Mouse (Mus musculus) gastrocnemius, adult 2 months (tissue): ENCODE data around the gene Rnf207. TPM values are rescaled to one million over a fixed set of nuclear protein-coding genes. Genes with fewer than 3 reads are reported as not detected.
A peak's percentile ranks its signal among the peaks of the same experiment; 100 is the strongest.

ENCODE experiments used
- DNase-seq: peaks from one replicate; pipeline ENCODE4 v3.0.0; 2022
- H3K27ac ChIP-seq: fragments of 200-600 bp; 2 replicates; pipeline ENCODE4 v1.8.1; 2022; ENCODE audit warnings: mild to moderate bottlenecking
- H3K4me3 ChIP-seq: fragments of 200-600 bp; 2 replicates; pipeline ENCODE4 v1.8.1; 2022; ENCODE audit warnings: mild to moderate bottlenecking, moderate library complexity
- CTCF ChIP-seq: fragments of 200-600 bp; IDR thresholded peaks from 2 replicates; pipeline ENCODE4 v1.8.1; 2022; ENCODE audit warnings: antibody characterized with exemption, mild to moderate bottlenecking, moderate library complexity
- intact Hi-C: fragments of 180-260 bp; cut with DNase I; formaldehyde crosslinking; loops from one replicate; pipeline ENCODE4 v1.15.1; 2025
- total RNA-seq, 2 experiments: library from RNA; stranded (reverse); gene quantifications; 2 replicates each; pipeline ENCODE4 v1.2.3; 2021

Rnf207 gene
- total RNA-seq, 2 experiments from 2014 or later = not detected

GRCm38 (mm10) chr4:152344651-152345050, 25.9 kb upstream of the Rnf207 start:
- DNase-seq = no peak
- intact Hi-C loops = no loop called here
- Histone ChIP-seq H3K4me3 (no peak overlapping the region), H3K27ac (no peak overlapping the region)
- TF ChIP-seq CTCF = no peak

DNA sequence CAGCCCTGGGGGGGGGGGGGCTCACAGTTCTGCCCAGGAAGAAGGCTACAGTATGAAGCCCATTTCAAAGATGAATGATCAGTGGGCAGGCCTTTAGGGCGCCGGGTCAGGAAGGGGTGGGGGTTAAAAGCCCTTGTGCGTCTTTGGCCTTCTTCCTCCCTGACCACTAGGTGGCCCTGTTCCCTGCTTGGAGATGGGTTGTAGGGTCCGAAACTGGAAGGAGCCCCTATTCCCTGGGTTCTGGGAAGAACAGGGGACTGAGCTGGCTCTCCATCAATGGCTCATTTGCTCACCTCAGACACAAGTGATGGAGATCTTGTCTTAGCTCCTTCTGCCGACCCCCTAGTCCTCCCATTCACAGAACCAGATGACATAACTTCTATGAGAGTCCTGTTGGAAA, 24.5 kb upstream of the Rnf207 start:
- no peak overlapping the region for H3K27ac ChIP-seq
- no peak overlapping the region for H3K4me3 ChIP-seq
- intact Hi-C loops = loop anchor here (1.0 to 2.0 kb wide), 2 partner anchors 92 to 148 kb away; no protein-coding TSS in a partner anchor
- DNase-seq = no peak
- TF ChIP-seq CTCF = peak; percentile 70

DNA sequence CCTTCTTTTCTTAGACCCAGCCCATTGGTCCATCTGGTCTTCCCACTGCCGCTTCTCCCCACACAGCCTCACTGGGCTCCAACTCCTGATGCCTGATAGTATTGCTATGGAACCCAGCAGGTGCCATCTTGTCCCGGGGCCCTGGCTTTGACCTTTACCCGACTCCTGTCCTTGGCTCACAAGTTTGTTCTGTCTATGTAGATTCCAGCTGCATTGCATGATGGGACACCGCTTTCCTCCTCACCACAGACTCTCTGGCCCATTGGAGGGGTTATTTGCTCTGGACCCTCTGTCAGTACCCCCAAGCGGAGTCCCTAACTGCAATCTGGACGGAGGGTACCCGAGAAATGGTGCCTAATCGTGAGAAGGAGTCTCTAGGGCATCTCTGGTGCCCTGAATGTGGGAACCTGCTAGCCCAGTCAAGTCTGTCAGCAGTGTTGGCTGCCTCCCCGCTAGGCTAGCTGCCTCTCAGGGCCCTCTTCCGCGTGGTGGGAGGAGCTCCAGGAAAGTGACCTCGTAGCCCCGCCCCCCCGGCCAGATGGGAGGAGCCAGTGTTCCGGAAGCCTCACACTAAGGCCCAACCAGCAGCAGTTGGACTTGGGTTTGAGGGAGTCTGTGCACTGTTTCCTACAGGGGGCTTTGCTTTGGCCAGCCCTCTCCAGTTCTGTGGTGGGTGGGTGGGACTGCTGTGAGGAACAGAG, 21.9 kb upstream of the Rnf207 start:
- H3K4me3 ChIP-seq = no peak overlapping the region
- no peak for TF ChIP-seq CTCF
- intact Hi-C loops = no loop called here
- no peak overlapping the region for H3K27ac ChIP-seq
- DNase-seq = no peak

GRCm38 (mm10) chr4:152339293-152339790, 20.5 kb upstream of the Rnf207 start:
- no peak overlapping the region for H3K27ac ChIP-seq
- peak overlapping the region; percentile 66 for H3K4me3 ChIP-seq
- DNase-seq = no peak
- no peak for TF ChIP-seq CTCF
- intact Hi-C loops = no loop called here

- H3K4me3 ChIP-seq = peak within 1 kb of the TSS; percentile 66
- DNase-seq = no peak
- intact Hi-C loops = no loop called here
Observed at GRCm38 (mm10) chr4:152338419-152339292, 19.9 kb upstream of the Rnf207 start, which contains the start of gene Chd5. Gene Chd5 (plus strand): TSS chr4:152338651.

GRCm38 (mm10) chr4:152337772-152338171, 19.0 kb upstream of the Rnf207 start:
- intact Hi-C loops = no loop called here
- no peak for DNase-seq
- no peak overlapping the region for H3K27ac ChIP-seq
- TF ChIP-seq CTCF = no peak
- H3K4me3 ChIP-seq = no peak overlapping the region

More at GRCm38 (mm10) chr4:152338419-152339292, 19.9 kb upstream of the Rnf207 start, which contains the start of gene Chd5:
- no peak for TF ChIP-seq CTCF
- H3K27ac ChIP-seq = no peak within 1 kb of the TSS

- H3K4me3 ChIP-seq = no peak overlapping the region
- intact Hi-C loops = loop anchor here (2.0 kb wide), 1 partner anchor 101 kb away; no protein-coding TSS in a partner anchor
- no peak overlapping the region for H3K27ac ChIP-seq
- no peak for DNase-seq
- no peak for TF ChIP-seq CTCF
Observed at GRCm38 (mm10) chr4:152333587-152333986, 14.8 kb upstream of the Rnf207 start.

- TF ChIP-seq CTCF = peak; percentile 98
- peak; percentile 73 for DNase-seq
- intact Hi-C loops = loop anchor here (2.0 kb wide), 1 partner anchor 102 kb away; no protein-coding TSS in a partner anchor
- Histone ChIP-seq H3K27ac (no peak overlapping the region), H3K4me3 (no peak overlapping the region)
Observed at GRCm38 (mm10) chr4:152332952-152333351, 14.2 kb upstream of the Rnf207 start.

DNA sequence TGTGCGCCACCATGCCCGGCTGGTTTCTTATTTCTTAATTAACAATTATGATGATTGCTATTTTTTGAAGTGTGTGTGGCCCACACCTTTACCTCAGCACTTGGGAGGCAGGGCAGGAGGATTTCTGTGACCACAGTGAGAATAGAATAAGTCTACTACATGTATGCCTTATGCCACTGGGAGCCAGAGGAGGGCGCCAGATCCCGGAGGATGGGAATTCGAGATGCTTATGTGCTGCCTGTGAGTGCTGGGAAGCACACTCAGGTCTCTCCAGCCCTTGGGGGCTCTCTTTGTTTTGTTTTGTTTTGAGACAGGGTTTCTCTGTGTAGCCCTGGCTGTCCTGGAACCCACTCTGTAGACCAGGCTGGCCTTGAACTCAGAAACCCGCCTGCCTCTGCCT, 9.9 kb upstream of the Rnf207 start:
- TF ChIP-seq CTCF = peak; percentile 49
- Histone ChIP-seq H3K4me3 (no peak overlapping the region), H3K27ac (no peak overlapping the region)
- intact Hi-C loops = loop anchor here (5.0 kb wide), 2 partner anchors 149 to 164 kb away; partner anchors contain the start of genes Kcnab2 and Nphp4
- peak; percentile 62 for DNase-seq

GRCm38 (mm10) chr4:152326543-152326942, 7.8 kb upstream of the Rnf207 start:
- intact Hi-C loops = loop anchor here (5.0 kb wide), 2 partner anchors 151 to 166 kb away; partner anchors contain the start of genes Kcnab2 and Nphp4
- peak overlapping the region; percentile 99 for H3K4me3 ChIP-seq
- TF ChIP-seq CTCF = no peak
- no peak for DNase-seq
- H3K27ac ChIP-seq = peak overlapping the region; percentile 93; the same call in 1 of the 2 replicates

- Histone ChIP-seq H3K27ac (peak within 1 kb of the TSS; percentile 93), H3K4me3 (peak within 1 kb of the TSS; percentile 99)
- intact Hi-C loops = loop anchor here (5.0 kb wide), 2 partner anchors 152 to 167 kb away; partner anchors contain the start of genes Kcnab2 and Nphp4
- peak; percentile 22; the same call in 1 of the 2 replicates for TF ChIP-seq CTCF
- DNase-seq = peak; percentile 94
Observed at GRCm38 (mm10) chr4:152325574-152326411, 7.0 kb upstream of the Rnf207 start, which contains the start of gene Rpl22. Gene Rpl22 (plus strand): TSS chr4:152325742.
